Mouse (Mus musculus) thymus, adult 2 months (tissue): ENCODE data around the gene Timm8a1.

ENCODE experiments used
- CTCF ChIP-seq: fragments of 200-500 bp; IDR thresholded peaks from 2 replicates; pipeline ENCODE4 v1.5.1; 2012; ENCODE audit warnings: mild to moderate bottlenecking, control low read depth, low read length, moderate library complexity, borderline replicate concordance; ENCODE audit not compliant: control insufficient read depth, poor library complexity, insufficient read depth; ENCODE audit errors: extremely low read depth
- POLR2A ChIP-seq: fragments of 200-500 bp; IDR thresholded peaks from 2 replicates; pipeline ENCODE4 v1.6.1; 2012; ENCODE audit warnings: mild to moderate bottlenecking, low read length, control low read depth, moderate library complexity; ENCODE audit not compliant: control insufficient read depth, poor library complexity, insufficient read depth; ENCODE audit errors: extremely low read depth

GRCm38 (mm10) chrX:134580528-134581305, 39.1 kb upstream of the Timm8a1 start:
- TF ChIP-seq CTCF = no peak
- TF ChIP-seq POLR2A = no peak
